Mouse (Mus musculus) forebrain, embryonic 10.5 days (tissue): ENCODE data around the gene Fhl2. TPM values are rescaled to one million over a fixed set of nuclear protein-coding genes. Genes with fewer than 3 reads are reported as not detected.
A peak's percentile ranks its signal among the peaks of the same experiment; 100 is the strongest.

Source experiments
- DNase-seq: peaks from one replicate; pipeline ENCODE4 v3.0.0-alpha.2; 2017; ENCODE audit warnings: low spot score; ENCODE audit errors: extremely low spot score
- H3K27ac ChIP-seq: fragments of 300-500 bp; sonication (generic); 2 replicates; pipeline ENCODE4 v1.5.1; 2016; ENCODE audit warnings: mild to moderate bottlenecking
- H3K27me3 ChIP-seq: fragments of 300-500 bp; sonication (generic); 2 replicates; pipeline ENCODE4 v1.6.1; 2016; ENCODE audit warnings: mild to moderate bottlenecking; ENCODE audit not compliant: poor library complexity, severe bottlenecking
- H3K36me3 ChIP-seq: fragments of 300-500 bp; sonication (generic); replicated peaks from 2 replicates; pipeline ENCODE4 v1.6.1; 2016; ENCODE audit warnings: mild to moderate bottlenecking, moderate library complexity
- H3K4me1 ChIP-seq: fragments of 300-500 bp; sonication (generic); 2 replicates; pipeline ENCODE4 v1.6.1; 2016
- H3K4me3 ChIP-seq: fragments of 300-500 bp; sonication (generic); 2 replicates; pipeline ENCODE4 v1.5.1; 2016; ENCODE audit warnings: mild to moderate bottlenecking, moderate library complexity
- H3K9me3 ChIP-seq: fragments of 300-500 bp; sonication (generic); 2 replicates; pipeline ENCODE4 v1.6.1; 2016; ENCODE audit warnings: mild to moderate bottlenecking, moderate library complexity
- WGBS: fragments of 180-500 bp; shearing (Covaris S2); methylation state at CpG from one replicate; pipeline ENCODE4 v1.1.7; 2016; 5-methylcytosine and 5-hydroxymethylcytosine counted together
- polyA plus RNA-seq: library from polyadenylated mRNA; unstranded; fragments of >200 nt; fragmentation: Nextera tagmentation; extraction: Ambion mirVana; gene quantifications from 2 replicates; pipeline ENCODE4 v1.2.1, GENCODE M21; 2016

Fhl2 gene
- polyA plus RNA-seq, 1 experiment from 2014 or later = 4.7 TPM

- Histone ChIP-seq H3K4me3 (no peak overlapping the region), H3K4me1 (no peaks in the 10 kb centered on the region), H3K27ac (no peak overlapping the region), H3K9me3 (peaks cover 6% of the 10 kb centered on the region; the same call in 1 of the 2 replicates), H3K27me3 (no peaks in the 10 kb centered on the region), H3K36me3 (peaks cover 69% of the 10 kb centered on the region)
- no peak for DNase-seq
- WGBS = 97% methylated on average over 8 of the region's 8 CpGs
Observed at GRCm38 (mm10) chr1:43117435-43117834, 79.3 kb downstream of the Fhl2 start.

- 88% methylated on average over 2 of the region's 2 CpGs for WGBS
- H3K36me3 ChIP-seq = peaks cover 97% of the 10 kb centered on the region
- no peak for DNase-seq
- H3K9me3 ChIP-seq = no peaks in the 10 kb centered on the region
- no peaks in the 10 kb centered on the region for H3K27me3 ChIP-seq
- H3K4me3 ChIP-seq = no peak overlapping the region
- no peaks in the 10 kb centered on the region for H3K4me1 ChIP-seq
- H3K27ac ChIP-seq = no peak overlapping the region
Observed at GRCm38 (mm10) chr1:43112882-43113281, 83.9 kb downstream of the Fhl2 start.

GRCm38 (mm10) chr1:43110556-43110955, 86.2 kb downstream of the Fhl2 start:
- no peak overlapping the region for H3K27ac ChIP-seq
- H3K4me1 ChIP-seq = no peaks in the 10 kb centered on the region
- WGBS = 57% methylated on average over 4 of the region's 4 CpGs
- H3K36me3 ChIP-seq = peaks cover 97% of the 10 kb centered on the region
- peak; percentile 44 for DNase-seq
- no peaks in the 10 kb centered on the region for H3K27me3 ChIP-seq
- no peak overlapping the region for H3K4me3 ChIP-seq
- H3K9me3 ChIP-seq = no peaks in the 10 kb centered on the region

GRCm38 (mm10) chr1:43108729-43109128, 88.1 kb downstream of the Fhl2 start:
- H3K9me3 ChIP-seq = peaks cover 4% of the 10 kb centered on the region; the same call in 1 of the 2 replicates
- H3K4me1 ChIP-seq = no peaks in the 10 kb centered on the region
- 89% methylated on average over 2 of the region's 2 CpGs for WGBS
- H3K27ac ChIP-seq = no peak overlapping the region
- H3K27me3 ChIP-seq = no peaks in the 10 kb centered on the region
- H3K36me3 ChIP-seq = peaks cover 96% of the 10 kb centered on the region
- no peak overlapping the region for H3K4me3 ChIP-seq
- no peak for DNase-seq

GRCm38 (mm10) chr1:43098031-43098984, 98.5 kb downstream of the Fhl2 start, which contains the start of the genes Tgfbrap1 and AI597479:
Tgfbrap1 (minus strand) TSS chr1:43098637.
AI597479 (plus strand) TSS chr1:43098710.
- peak; percentile 93 for DNase-seq
- H3K36me3 ChIP-seq = peaks cover 38% of the 10 kb centered on the region
- peak within 1 kb of the TSS; percentile 89 for H3K4me3 ChIP-seq
- H3K27ac ChIP-seq = peak within 1 kb of the TSS; percentile 97
- WGBS = 1% methylated on average over 57 of the region's 57 CpGs
- no peaks in the 10 kb centered on the region for H3K9me3 ChIP-seq
- H3K4me1 ChIP-seq = peaks cover 20% of the 10 kb centered on the region
- no peaks in the 10 kb centered on the region for H3K27me3 ChIP-seq

GRCm38 (mm10) chr1:43094206-43094605, 102.6 kb downstream of the Fhl2 start:
- no peak for DNase-seq
- 83% methylated on average over 2 of the region's 2 CpGs for WGBS
- no peaks in the 10 kb centered on the region for H3K9me3 ChIP-seq

GRCm38 (mm10) chr1:43092056-43093015, 104.4 kb downstream of the Fhl2 start:
- Histone ChIP-seq H3K36me3 (peaks cover 14% of the 10 kb centered on the region), H3K4me1 (peaks cover 25% of the 10 kb centered on the region), H3K27ac (peak overlapping the region; percentile 92), H3K4me3 (peak overlapping the region; percentile 85), H3K27me3 (no peaks in the 10 kb centered on the region), H3K9me3 (no peaks in the 10 kb centered on the region)
- WGBS = 1% methylated on average over 97 of the region's 102 CpGs
- peak; percentile 67 for DNase-seq

More at GRCm38 (mm10) chr1:43094206-43094605, 102.6 kb downstream of the Fhl2 start:
- H3K36me3 ChIP-seq = peaks cover 12% of the 10 kb centered on the region
- H3K4me1 ChIP-seq = peaks cover 30% of the 10 kb centered on the region
- no peak overlapping the region for H3K4me3 ChIP-seq
- H3K27me3 ChIP-seq = no peaks in the 10 kb centered on the region
- H3K27ac ChIP-seq = no peak overlapping the region

- Histone ChIP-seq H3K9me3 (no peaks in the 10 kb centered on the region), H3K27ac (peak overlapping the region; percentile 92), H3K27me3 (no peaks in the 10 kb centered on the region), H3K36me3 (peaks cover 14% of the 10 kb centered on the region), H3K4me3 (peak overlapping the region; percentile 85), H3K4me1 (peaks cover 20% of the 10 kb centered on the region)
- 53% methylated on average over 13 of the region's 13 CpGs for WGBS
- DNase-seq = no peak
Observed at GRCm38 (mm10) chr1:43091306-43092055, 105.3 kb downstream of the Fhl2 start.

GRCm38 (mm10) chr1:43090418-43090817, 106.4 kb downstream of the Fhl2 start:
- no peak overlapping the region for H3K4me3 ChIP-seq
- peaks cover 14% of the 10 kb centered on the region for H3K36me3 ChIP-seq
- H3K9me3 ChIP-seq = no peaks in the 10 kb centered on the region
- no peak for DNase-seq
- WGBS = 84% methylated on average over 1 of the region's 1 CpGs
- no peak overlapping the region for H3K27ac ChIP-seq
- peaks cover 20% of the 10 kb centered on the region for H3K4me1 ChIP-seq
- no peaks in the 10 kb centered on the region for H3K27me3 ChIP-seq

- no peaks in the 10 kb centered on the region; the same call in 1 of the 2 replicates for H3K9me3 ChIP-seq
- no peaks in the 10 kb centered on the region for H3K27me3 ChIP-seq
- H3K4me3 ChIP-seq = no peak overlapping the region
- peaks cover 16% of the 10 kb centered on the region for H3K36me3 ChIP-seq
- no peak overlapping the region for H3K27ac ChIP-seq
- 90% methylated on average over 5 of the region's 5 CpGs for WGBS
- H3K4me1 ChIP-seq = no peaks in the 10 kb centered on the region
- no peak for DNase-seq
Observed at GRCm38 (mm10) chr1:43082946-43083345, 113.8 kb downstream of the Fhl2 start.

- DNase-seq = no peak
- H3K4me3 ChIP-seq = no peak overlapping the region
- peaks cover 25% of the 10 kb centered on the region for H3K36me3 ChIP-seq
- 84% methylated on average over 2 of the region's 2 CpGs for WGBS
- no peak overlapping the region for H3K27ac ChIP-seq
- no peaks in the 10 kb centered on the region for H3K9me3 ChIP-seq
- no peaks in the 10 kb centered on the region for H3K4me1 ChIP-seq
- no peaks in the 10 kb centered on the region for H3K27me3 ChIP-seq
Observed at GRCm38 (mm10) chr1:43078124-43078523, 118.7 kb downstream of the Fhl2 start.

- no peak overlapping the region for H3K4me3 ChIP-seq
- no peaks in the 10 kb centered on the region for H3K9me3 ChIP-seq
- WGBS = 89% methylated on average over 2 of the region's 2 CpGs
- no peaks in the 10 kb centered on the region for H3K27me3 ChIP-seq
- H3K27ac ChIP-seq = no peak overlapping the region
- peaks cover 40% of the 10 kb centered on the region for H3K36me3 ChIP-seq
- no peaks in the 10 kb centered on the region for H3K4me1 ChIP-seq
- no peak for DNase-seq
Observed at GRCm38 (mm10) chr1:43074791-43075190, 122.0 kb downstream of the Fhl2 start.
